Mouse (Mus musculus): ENCODE results near the gene Ggact. TPM values are rescaled to one million over a fixed set of nuclear protein-coding genes. Genes with fewer than 3 reads are reported as not detected.
A peak's percentile ranks its signal among the peaks of the same experiment; 100 is the strongest.

The Ggact gene
- polyA plus RNA-seq, 1 experiment from 2014 or later, result 11.5 TPM

GRCm38 (mm10) chr14:122912812-122913498, 602 bp downstream of the Ggact start:
- Histone ChIP-seq H3K4me3 (peak overlapping the region; percentile 90), H3K9ac (peak overlapping the region; percentile 83), H3K4me1 (replicated peaks) (no peaks in the 10 kb centered on the region), H3K4me2 (peak overlapping the region; percentile 90), H3K36me3 (peaks cover 8% of the 10 kb centered on the region; the same call in 1 of the 2 replicates), H3K27me3 (replicated peaks) (no peaks in the 10 kb centered on the region), H3K9me3 (replicated peaks) (peaks cover 6% of the 10 kb centered on the region; the same call in 1 of the 2 replicates), H3K27ac (ENCODE audit: poor library complexity, severe bottlenecking) (0 out of 2 replicates have a peak overlapping the region, but pooled peaks have one; percentile 17)
- under 1% methylated on average over 55 of the region's 58 CpGs for WGBS
- ATAC-seq (ENCODE audit: insufficient number of reproducible peaks, low FRiP score), result peak; percentile 81

- Histone ChIP-seq H3K27ac (ENCODE audit: poor library complexity, severe bottlenecking) (no peak overlapping the region), H3K4me1 (replicated peaks) (no peaks in the 10 kb centered on the region), H3K27me3 (replicated peaks) (no peaks in the 10 kb centered on the region), H3K36me3 (peaks cover 8% of the 10 kb centered on the region; the same call in 1 of the 2 replicates), H3K4me2 (peak overlapping the region; percentile 90), H3K9me3 (replicated peaks) (peaks cover 6% of the 10 kb centered on the region; the same call in 1 of the 2 replicates), H3K9ac (peak overlapping the region; percentile 83; the same call in 1 of the 2 replicates), H3K4me3 (peak overlapping the region; percentile 90)
- ATAC-seq (ENCODE audit: insufficient number of reproducible peaks, low FRiP score), result no peak
- WGBS, result 54% methylated on average over 1 of the region's 1 CpGs
Observed at GRCm38 (mm10) chr14:122912137-122912536, 1.4 kb downstream of the Ggact start.

DNA sequence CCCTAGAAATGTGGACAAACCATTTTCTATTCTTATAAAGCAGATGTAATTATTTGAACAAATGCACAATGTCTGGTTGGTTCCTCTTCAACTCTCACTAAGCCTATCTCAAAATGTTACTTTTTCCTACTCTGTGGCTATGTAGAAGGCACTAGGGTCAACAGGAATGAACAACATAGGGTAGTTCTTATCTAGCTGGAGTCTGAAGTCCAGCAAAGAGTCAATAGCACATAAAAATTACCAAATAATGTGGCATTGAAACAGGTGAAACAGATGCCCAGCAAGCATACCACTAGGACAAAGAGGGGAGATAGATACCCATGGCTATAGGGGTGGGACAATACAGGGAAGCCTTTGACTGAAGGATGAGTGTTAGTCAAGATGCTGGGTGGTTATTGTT, 2.3 kb downstream of the Ggact start:
- H3K4me2 ChIP-seq, result no peak overlapping the region
- no peak for ATAC-seq (ENCODE audit: insufficient number of reproducible peaks, low FRiP score)
- no peaks in the 10 kb centered on the region for H3K4me1 ChIP-seq (replicated peaks)
- peaks cover 8% of the 10 kb centered on the region; the same call in 1 of the 2 replicates for H3K36me3 ChIP-seq
- no peaks in the 10 kb centered on the region for H3K27me3 ChIP-seq (replicated peaks)
- H3K4me3 ChIP-seq, result no peak overlapping the region
- H3K27ac ChIP-seq (ENCODE audit: poor library complexity, severe bottlenecking), result no peak overlapping the region
- H3K9ac ChIP-seq, result no peak overlapping the region
- peaks cover 6% of the 10 kb centered on the region; the same call in 1 of the 2 replicates for H3K9me3 ChIP-seq (replicated peaks)

DNA sequence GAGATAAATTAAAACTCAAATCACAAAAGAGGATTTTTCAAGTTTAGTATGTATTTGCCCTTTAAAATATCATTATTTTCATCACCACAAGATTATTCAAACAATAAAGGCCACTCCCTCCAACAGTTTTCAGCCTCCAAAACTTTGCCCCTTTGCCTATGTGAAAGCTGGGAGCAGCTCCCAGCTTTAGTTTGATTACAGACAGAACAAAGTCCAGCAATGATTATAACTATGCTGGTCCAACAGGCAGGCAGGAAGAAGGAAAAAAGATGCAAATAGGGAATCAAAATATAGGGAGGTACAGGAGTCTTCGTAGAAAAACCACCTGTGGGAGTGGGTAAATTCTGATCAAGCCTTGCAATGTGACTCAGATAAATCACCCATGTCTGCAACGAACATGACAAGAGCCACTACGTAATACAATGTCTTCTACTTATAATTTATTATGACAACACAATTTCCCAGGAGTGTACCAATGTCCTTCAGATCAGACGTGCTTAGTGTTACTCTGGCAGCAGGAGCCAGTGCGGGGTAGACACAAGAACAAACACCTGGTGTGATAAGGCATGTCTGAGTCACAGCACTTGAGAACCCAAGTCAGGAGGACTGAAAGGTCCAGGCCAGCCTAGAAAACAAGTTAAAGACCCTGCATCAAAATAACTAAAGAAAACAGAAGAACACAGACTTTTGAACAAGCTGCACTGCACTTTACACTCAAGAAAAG, 4.0 kb downstream of the Ggact start:
- no peaks in the 10 kb centered on the region for H3K4me1 ChIP-seq (replicated peaks)
- WGBS, result 70% methylated on average over 5 of the region's 5 CpGs
- peaks cover 13% of the 10 kb centered on the region; the same call in 1 of the 2 replicates for H3K36me3 ChIP-seq
- H3K9me3 ChIP-seq (replicated peaks), result peaks cover 6% of the 10 kb centered on the region; the same call in 1 of the 2 replicates
- H3K4me3 ChIP-seq, result no peak overlapping the region
- H3K27ac ChIP-seq (ENCODE audit: poor library complexity, severe bottlenecking), result no peak overlapping the region
- no peak overlapping the region for H3K4me2 ChIP-seq
- no peak for ATAC-seq (ENCODE audit: insufficient number of reproducible peaks, low FRiP score)
- H3K9ac ChIP-seq, result no peak overlapping the region
- H3K27me3 ChIP-seq (replicated peaks), result no peaks in the 10 kb centered on the region

- H3K27ac ChIP-seq (ENCODE audit: poor library complexity, severe bottlenecking), result no peak overlapping the region
- no peak for ATAC-seq (ENCODE audit: insufficient number of reproducible peaks, low FRiP score)
- H3K9me3 ChIP-seq (replicated peaks), result peaks cover 6% of the 10 kb centered on the region; the same call in 1 of the 2 replicates
- no peak overlapping the region for H3K9ac ChIP-seq
- 88% methylated on average over 4 of the region's 4 CpGs for WGBS
- peaks cover 13% of the 10 kb centered on the region; the same call in 1 of the 2 replicates for H3K36me3 ChIP-seq
- H3K27me3 ChIP-seq (replicated peaks), result no peaks in the 10 kb centered on the region
- peaks cover 2% of the 10 kb centered on the region for H3K4me1 ChIP-seq (replicated peaks)
- H3K4me3 ChIP-seq, result no peak overlapping the region
- no peak overlapping the region for H3K4me2 ChIP-seq
Observed at GRCm38 (mm10) chr14:122908075-122908474, 5.5 kb downstream of the Ggact start.

- no peak for ATAC-seq (ENCODE audit: insufficient number of reproducible peaks, low FRiP score)
- no peak overlapping the region for H3K4me3 ChIP-seq
- H3K27ac ChIP-seq (ENCODE audit: poor library complexity, severe bottlenecking), result no peak overlapping the region
- H3K9ac ChIP-seq, result no peak overlapping the region
- 90% methylated on average over 1 of the region's 1 CpGs for WGBS
- H3K36me3 ChIP-seq, result peaks cover 13% of the 10 kb centered on the region; the same call in 1 of the 2 replicates
- H3K4me2 ChIP-seq, result no peak overlapping the region
- H3K9me3 ChIP-seq (replicated peaks), result peaks cover 6% of the 10 kb centered on the region; the same call in 1 of the 2 replicates
- no peaks in the 10 kb centered on the region for H3K27me3 ChIP-seq (replicated peaks)
- H3K4me1 ChIP-seq (replicated peaks), result peaks cover 18% of the 10 kb centered on the region
Observed at GRCm38 (mm10) chr14:122905007-122905406, 8.6 kb downstream of the Ggact start.

DNA sequence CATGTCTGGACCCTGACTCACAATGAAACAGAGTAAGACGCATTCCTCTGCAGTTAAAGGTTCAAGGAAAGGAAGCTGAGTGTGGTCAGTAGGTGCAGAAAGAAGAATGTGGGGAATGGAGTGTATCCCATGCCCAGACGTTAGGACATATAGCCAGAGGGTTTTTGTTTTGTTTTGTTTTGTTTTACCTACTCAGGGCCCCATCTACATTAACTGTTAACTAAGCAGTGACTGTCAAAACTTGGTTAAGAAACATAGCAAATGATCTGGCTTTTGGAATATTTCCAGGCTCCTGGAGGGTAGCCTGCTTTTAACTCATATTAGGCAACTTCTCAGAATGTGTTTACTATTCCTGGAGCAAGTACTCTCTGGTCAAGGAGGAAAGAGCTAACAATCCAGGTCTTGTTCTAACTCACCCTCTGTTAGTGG, 9.6 kb downstream of the Ggact start:
- Histone ChIP-seq H3K27me3 (replicated peaks) (no peaks in the 10 kb centered on the region), H3K4me2 (no peak overlapping the region), H3K9ac (no peak overlapping the region), H3K4me1 (replicated peaks) (peaks cover 18% of the 10 kb centered on the region), H3K4me3 (no peak overlapping the region), H3K9me3 (replicated peaks) (peaks cover 6% of the 10 kb centered on the region; the same call in 1 of the 2 replicates), H3K27ac (ENCODE audit: poor library complexity, severe bottlenecking) (no peak overlapping the region), H3K36me3 (peaks cover 13% of the 10 kb centered on the region; the same call in 1 of the 2 replicates)
- WGBS, result 64% methylated on average over 2 of the region's 2 CpGs
- ATAC-seq (ENCODE audit: insufficient number of reproducible peaks, low FRiP score), result no peak

GRCm38 (mm10) chr14:122902884-122903283, 10.7 kb downstream of the Ggact start:
- WGBS, result 32% methylated on average over 4 of the region's 4 CpGs
- Histone ChIP-seq H3K27me3 (replicated peaks) (no peaks in the 10 kb centered on the region), H3K27ac (ENCODE audit: poor library complexity, severe bottlenecking) (no peak overlapping the region), H3K4me2 (no peak overlapping the region), H3K9me3 (replicated peaks) (no peaks in the 10 kb centered on the region), H3K4me1 (replicated peaks) (peaks cover 18% of the 10 kb centered on the region), H3K36me3 (0 out of 2 replicates have a peak, but pooled peaks cover 4% of the 10 kb centered on the region), H3K9ac (no peak overlapping the region), H3K4me3 (no peak overlapping the region)
- peak; percentile 59; the same call in 1 of the 2 replicates for ATAC-seq (ENCODE audit: insufficient number of reproducible peaks, low FRiP score)

GRCm38 (mm10) chr14:122902136-122902535, 11.4 kb downstream of the Ggact start:
- ATAC-seq (ENCODE audit: insufficient number of reproducible peaks, low FRiP score), result peak; percentile 66; the same call in 1 of the 2 replicates
- Histone ChIP-seq H3K4me3 (no peak overlapping the region), H3K4me2 (no peak overlapping the region), H3K27me3 (replicated peaks) (no peaks in the 10 kb centered on the region), H3K9me3 (replicated peaks) (no peaks in the 10 kb centered on the region), H3K36me3 (0 out of 2 replicates have a peak, but pooled peaks cover 4% of the 10 kb centered on the region), H3K27ac (ENCODE audit: poor library complexity, severe bottlenecking) (0 out of 2 replicates have a peak overlapping the region, but pooled peaks have one; percentile 34), H3K4me1 (replicated peaks) (peaks cover 18% of the 10 kb centered on the region), H3K9ac (no peak overlapping the region)
- WGBS, result 45% methylated on average over 2 of the region's 2 CpGs

- H3K27ac ChIP-seq (ENCODE audit: poor library complexity, severe bottlenecking), result no peak overlapping the region
- no peaks in the 10 kb centered on the region for H3K9me3 ChIP-seq (replicated peaks)
- H3K27me3 ChIP-seq (replicated peaks), result no peaks in the 10 kb centered on the region
- 71% methylated on average over 2 of the region's 2 CpGs for WGBS
- H3K36me3 ChIP-seq, result 0 out of 2 replicates have a peak, but pooled peaks cover 4% of the 10 kb centered on the region
- ATAC-seq (ENCODE audit: insufficient number of reproducible peaks, low FRiP score), result no peak
- no peak overlapping the region for H3K9ac ChIP-seq
- no peak overlapping the region for H3K4me2 ChIP-seq
- peaks cover 18% of the 10 kb centered on the region for H3K4me1 ChIP-seq (replicated peaks)
- H3K4me3 ChIP-seq, result no peak overlapping the region
Observed at GRCm38 (mm10) chr14:122901715-122902114, 11.8 kb downstream of the Ggact start.

- Histone ChIP-seq H3K4me3 (no peak overlapping the region), H3K9me3 (replicated peaks) (no peaks in the 10 kb centered on the region), H3K27ac (ENCODE audit: poor library complexity, severe bottlenecking) (no peak overlapping the region), H3K36me3 (0 out of 2 replicates have a peak, but pooled peaks cover 4% of the 10 kb centered on the region), H3K4me2 (no peak overlapping the region), H3K9ac (no peak overlapping the region), H3K4me1 (replicated peaks) (peaks cover 18% of the 10 kb centered on the region), H3K27me3 (replicated peaks) (no peaks in the 10 kb centered on the region)
- ATAC-seq (ENCODE audit: insufficient number of reproducible peaks, low FRiP score), result no peak
- 84% methylated on average over 3 of the region's 3 CpGs for WGBS
Observed at GRCm38 (mm10) chr14:122901177-122901576, 12.4 kb downstream of the Ggact start.

All from heart, embryonic 12.5 days (tissue).